Mouse (Mus musculus): Measurements from ENCODE around the gene Tfeb.

GRCm38 (mm10) chr17:47841521-47841920 is 104.7 kb downstream of the Tfeb start:
- TF ChIP-seq EP300 (IDR thresholded peaks at IDR 0.05), result no peak
- no peak for TF ChIP-seq CTCF (IDR thresholded peaks at IDR 0.05)

All from lung, postnatal 0 days (tissue).